8 mouse cellular contexts compared by ENCODE assay signal in genomic region chr12:91786355-91786754, GRCm38 (mm10). TPM values are rescaled to one million over a fixed set of nuclear protein-coding genes. Genes with fewer than 3 reads are reported as not detected.
A peak's percentile ranks its signal among the peaks of the same experiment; 100 is the strongest.
DNase-seq lines count a peak whose midpoint lies in the region; ATAC-seq and TF ChIP-seq lines count a peak whose summit lies in the region.

No protein-coding gene starts in this region.

- no peak overlapping the region for H3K4me3 ChIP-seq in heart, embryonic 10.5 days
- no peak overlapping the region for H3K4me3 ChIP-seq in myocyte
- H3K4me3 ChIP-seq in liver, embryonic 11.5 days (ENCODE audit: low read depth, low read length) = no peak overlapping the region

- H3K9me3 ChIP-seq in heart, embryonic 10.5 days = no peaks in the 10 kb centered on the region
- H3K9me3 ChIP-seq in liver, embryonic 11.5 days (ENCODE audit: control insufficient read depth, low read length) = no peaks in the 10 kb centered on the region

- no peak overlapping the region for H3K27ac ChIP-seq in heart, embryonic 10.5 days
- H3K27ac ChIP-seq in liver, embryonic 11.5 days (ENCODE audit: low read depth, low read length) = no peak overlapping the region

- intact Hi-C loops in heart, postnatal 10 days (cut with DNase I) = loop anchor here (5.0 kb wide), 1 partner anchor 54 kb away; no protein-coding TSS in a partner anchor
- intact Hi-C loops in left cerebral cortex, postnatal 25 days (cut with DNase I) = no loop called here

- no peaks in the 10 kb centered on the region for H3K79me2 ChIP-seq in myocyte (ENCODE audit: control insufficient read depth, insufficient read depth)

- no peak for TF ChIP-seq POLR2A in myocyte (IDR thresholded peaks at IDR 0.05; ENCODE audit: insufficient read length, low read depth)

- peaks cover 6% of the 10 kb centered on the region; the same call in 1 of the 2 replicates for H3K27me3 ChIP-seq in heart, embryonic 10.5 days (ENCODE audit: insufficient read depth, poor library complexity, severe bottlenecking)
- no peaks in the 10 kb centered on the region for H3K27me3 ChIP-seq in myocyte (ENCODE audit: control insufficient read depth, insufficient read depth, insufficient read length)
- no peaks in the 10 kb centered on the region for H3K27me3 ChIP-seq in liver, embryonic 11.5 days (replicated peaks; ENCODE audit: control insufficient read depth, insufficient read depth, low read length)

- H3ac ChIP-seq in myocyte (ENCODE audit: control insufficient read depth, insufficient read length) = no peak overlapping the region

- H3K4me2 ChIP-seq in myocyte (ENCODE audit: low read depth) = peak overlapping the region; percentile 75
- no peak overlapping the region for H3K4me2 ChIP-seq in liver, embryonic 11.5 days

- H3K36me3 ChIP-seq in heart, embryonic 10.5 days = no peaks in the 10 kb centered on the region
- H3K36me3 ChIP-seq in myocyte (ENCODE audit: control insufficient read depth, insufficient read depth) = no peaks in the 10 kb centered on the region
- no peaks in the 10 kb centered on the region for H3K36me3 ChIP-seq in liver, embryonic 11.5 days (ENCODE audit: control insufficient read depth, insufficient read depth, low read length)

- WGBS in heart, embryonic 10.5 days = 40% methylated on average over 10 of the region's 10 CpGs
- 56% methylated on average over 10 of the region's 10 CpGs for WGBS in liver, embryonic 11.5 days

- no peak for ATAC-seq in erythroblast, adult 5-6 weeks (replicated peaks; ENCODE audit: low FRiP score, poor library complexity, severe bottlenecking)
- no peak for ATAC-seq in liver, embryonic 11.5 days (replicated peaks; ENCODE audit: low FRiP score)

- peak; percentile 99 for DNase-seq in heart, adult 11 months
- DNase-seq in heart, embryonic 10.5 days (ENCODE audit: low spot score) = no peak
- DNase-seq in adrenal gland, postnatal 25 days = peak; percentile 38
- DNase-seq in heart, postnatal 10 days = peak; percentile 89 to 92
- DNase-seq in left cerebral cortex, postnatal 25 days (ENCODE audit: low spot score in 2 of 2) = no peak
- DNase-seq in liver, embryonic 11.5 days (ENCODE audit: low spot score) = no peak

- H3K9ac ChIP-seq in liver, embryonic 11.5 days (ENCODE audit: low read depth, low read length) = no peak overlapping the region

- peaks cover 6% of the 10 kb centered on the region; the same call in 1 of the 2 replicates for H3K4me1 ChIP-seq in heart, embryonic 10.5 days
- no peaks in the 10 kb centered on the region for H3K4me1 ChIP-seq in liver, embryonic 11.5 days (replicated peaks; ENCODE audit: control insufficient read depth, insufficient read depth, low read length)

TF ChIP-seq in myocyte, 11 proteins besides CTCF, POLR2A, EP300 and RAD21:
- TF ChIP-seq REST (IDR thresholded peaks at IDR 0.05; ENCODE audit: insufficient read depth, insufficient read length) (no peak), SRF (IDR thresholded peaks at IDR 0.05; ENCODE audit: control insufficient read depth, insufficient read length, low read depth) (no peak), MYOD1 (IDR thresholded peaks at IDR 0.05; ENCODE audit: control insufficient read depth in 1 of 3, insufficient read length in 2 of 3, low read depth in 2 of 3) (peak; percentile 86 to 96 (median 92)), POLR2AphosphoS2 (IDR thresholded peaks at IDR 0.05; ENCODE audit: insufficient read length, low read depth) (no peak), MYOG (IDR thresholded peaks at IDR 0.05; ENCODE audit: control insufficient read depth in 1 of 3, insufficient read depth in 1 of 3, insufficient read length in 2 of 3, low read depth in 2 of 3) (peak; percentile 64 to 95 (median 90)), TCF12 (IDR thresholded peaks at IDR 0.05; ENCODE audit: insufficient read depth, poor library complexity, severe bottlenecking) (peak; percentile 94), TCF3 (IDR thresholded peaks at IDR 0.05; ENCODE audit: insufficient read length, low read depth) (peak; percentile 88), E2F4 (IDR thresholded peaks at IDR 0.05; ENCODE audit: insufficient read depth) (no peak), CEBPB (IDR thresholded peaks at IDR 0.05; ENCODE audit: insufficient read depth, poor library complexity, severe bottlenecking) (0 out of 2 replicates have a peak, but pooled peaks have one; percentile 21)

RNA-seq across cellular contexts. Expression of gene Ston2, which starts 1.8 kb away (rescaled TPM):
- 4.8 and 8.6 TPM in 2 replicates for polyA plus RNA-seq in heart, embryonic 10.5 days (2016; fragmentation: Nextera tagmentation; extraction: Ambion mirVana)
- 7.3 and 11.5 TPM in 2 replicates for total RNA-seq in adrenal gland, postnatal 25 days (2021)
- total RNA-seq in heart, postnatal 10 days (2021) = 1 to 10 TPM; 4.9 to 7.8 TPM
- 12.3 TPM for polyA plus RNA-seq in myocyte (2012; fragmentation: generic; extraction: Trizol)
- total RNA-seq in left cerebral cortex, postnatal 25 days (2021) = 10 to 100 TPM; 14.7 to 20.0 TPM
- 0.58 and 1.5 TPM in 2 replicates for total RNA-seq in erythroblast, adult 5-6 weeks (2015; ENCODE audit: low replicate concordance)
- total RNA-seq in erythroblast, adult 5-6 weeks (2017; ENCODE audit: low replicate concordance) = 0.70 and 2.0 TPM in 2 replicates
- polyA plus RNA-seq in liver, embryonic 11.5 days (2014; fragmentation: Nextera tagmentation; extraction: Ambion mirVana) = 29.1 and 33.6 TPM in 2 replicates

Comparison
In these comparisons a context has a peak if more than half of its experiments do, and no peak if none do; other contexts are left out.
1. DNase-seq: peak in heart, adult 11 months (single experiment), adrenal gland, postnatal 25 days (single experiment) and heart, postnatal 10 days (2 of 2); none in heart, embryonic 10.5 days (single experiment), left cerebral cortex, postnatal 25 days (0 of 2) and liver, embryonic 11.5 days (single experiment).